Comparison of ENCODE assay signal across 31 mouse cellular contexts in genomic region chr7:113095092-113095491, GRCm38 (mm10).
"Had no signal": no experiment of that assay in that cellular context is flagged by ENCODE, and none has a peak within 500 bp of the region (broad histone marks: within the 10 kb centered on the region; RNA-seq: fewer than 3 reads in every experiment).

No protein-coding gene starts in this region.

- H3K4me3 ChIP-seq: limb, embryonic 10.5 days; limb, embryonic 12.5 days; limb, embryonic 13.5 days; limb, embryonic 15.5 days; liver, embryonic 12.5 days; liver, embryonic 13.5 days; liver, embryonic 15.5 days; lung, embryonic 15.5 days; megakaryocyte, embryonic 14.5 days; midbrain, embryonic 10.5 days; midbrain, embryonic 12.5 days; midbrain, embryonic 13.5 days; midbrain, embryonic 15.5 days; myocyte had no signal

- H3K27me3 ChIP-seq: limb, embryonic 12.5 days; limb, embryonic 13.5 days; limb, embryonic 15.5 days; liver, embryonic 12.5 days; liver, embryonic 13.5 days; liver, embryonic 15.5 days; lung, embryonic 15.5 days; midbrain, embryonic 12.5 days; midbrain, embryonic 13.5 days; midbrain, embryonic 15.5 days had no signal

- H3K9ac ChIP-seq: limb, embryonic 12.5 days; limb, embryonic 13.5 days; limb, embryonic 15.5 days; liver, embryonic 12.5 days; liver, embryonic 13.5 days; liver, embryonic 14.5 days; liver, embryonic 15.5 days; liver, postnatal 0 days; lung, embryonic 14.5 days; lung, embryonic 15.5 days; midbrain, embryonic 12.5 days; midbrain, embryonic 13.5 days; midbrain, embryonic 15.5 days had no signal

- DNase-seq: left cerebral cortex, postnatal 4 days; liver; liver, embryonic 13.5 days; liver, postnatal 0 days; lung, adult 18-20 months; lung, adult 2 months; lung, embryonic 14.5 days; lung, postnatal 10 days; lung, postnatal 14 days; lung, postnatal 36 days; lung, postnatal 4 days; midbrain, embryonic 14.5 days had no signal

- H3K9me3 ChIP-seq: limb, embryonic 10.5 days; limb, embryonic 12.5 days; limb, embryonic 13.5 days; limb, embryonic 15.5 days; liver, embryonic 12.5 days; liver, embryonic 13.5 days; liver, embryonic 15.5 days; lung, embryonic 15.5 days; megakaryocyte, embryonic 14.5 days; midbrain, embryonic 10.5 days; midbrain, embryonic 12.5 days; midbrain, embryonic 13.5 days; midbrain, embryonic 15.5 days had no signal

- H3K27ac ChIP-seq: limb, embryonic 10.5 days; limb, embryonic 12.5 days; limb, embryonic 13.5 days; limb, embryonic 15.5 days; liver, embryonic 12.5 days; liver, embryonic 13.5 days; liver, embryonic 14.5 days; liver, embryonic 15.5 days; lung, embryonic 15.5 days; macrophage; midbrain, embryonic 10.5 days; midbrain, embryonic 12.5 days; midbrain, embryonic 13.5 days; midbrain, embryonic 15.5 days had no signal

- H3K4me1 ChIP-seq: limb, embryonic 12.5 days; limb, embryonic 13.5 days; limb, embryonic 15.5 days; liver, embryonic 12.5 days; liver, embryonic 13.5 days; liver, embryonic 15.5 days; lung, embryonic 15.5 days; megakaryocyte, embryonic 14.5 days; midbrain, embryonic 10.5 days; midbrain, embryonic 12.5 days; midbrain, embryonic 13.5 days; midbrain, embryonic 15.5 days had no signal

- H3K36me3 ChIP-seq: limb, embryonic 10.5 days; limb, embryonic 12.5 days; limb, embryonic 13.5 days; limb, embryonic 15.5 days; liver, embryonic 12.5 days; liver, embryonic 13.5 days; liver, embryonic 15.5 days; lung, embryonic 15.5 days; midbrain, embryonic 10.5 days; midbrain, embryonic 12.5 days; midbrain, embryonic 13.5 days; midbrain, embryonic 15.5 days had no signal

- H3K4me2 ChIP-seq: limb, embryonic 12.5 days; limb, embryonic 13.5 days; limb, embryonic 15.5 days; liver, embryonic 11.5 days; liver, embryonic 12.5 days; liver, embryonic 13.5 days; liver, embryonic 15.5 days; lung, embryonic 14.5 days; lung, embryonic 15.5 days; midbrain, embryonic 11.5 days; midbrain, embryonic 12.5 days; midbrain, embryonic 13.5 days; midbrain, embryonic 15.5 days had no signal

- ATAC-seq: liver, embryonic 12.5 days; liver, postnatal 0 days; lung, postnatal 0 days; midbrain, embryonic 13.5 days; midbrain, embryonic 15.5 days; midbrain, embryonic 16.5 days had no signal
